Mouse (Mus musculus) forebrain, embryonic 14.5 days (tissue): ENCODE measurements around the gene Rhbdf1. TPM values are rescaled to one million over a fixed set of nuclear protein-coding genes. Genes with fewer than 3 reads are reported as not detected.

Experiments used
- ATAC-seq: fragments of 200-750 bp; cut with Nextera tagmentation; 2 replicates; pipeline ENCODE4 v1.8.0; 2017; ENCODE audit warnings: mild to moderate bottlenecking, moderate library complexity
- DNase-seq: peaks from one replicate; pipeline ENCODE4 v3.0.0-alpha.2; 2015; ENCODE audit warnings: low spot score
- H3K27ac ChIP-seq: fragments of 300-500 bp; sonication (generic); 2 replicates; pipeline ENCODE4 v1.5.1; 2014; ENCODE audit warnings: low read depth, mild to moderate bottlenecking, control low read depth, low read length, moderate library complexity
- H3K27me3 ChIP-seq: fragments of 300-500 bp; sonication (generic); replicated peaks from 2 replicates; pipeline ENCODE4 v1.6.1; 2014; ENCODE audit warnings: low read length, control low read depth, mixed read lengths; ENCODE audit not compliant: control insufficient read depth, insufficient read depth
- H3K36me3 ChIP-seq: fragments of 300-500 bp; sonication (generic); 2 replicates; pipeline ENCODE4 v1.6.1; 2014; ENCODE audit warnings: low read length, control low read depth; ENCODE audit not compliant: control insufficient read depth, insufficient read depth
- H3K4me1 ChIP-seq: fragments of 300-500 bp; sonication (generic); 2 replicates; pipeline ENCODE4 v1.6.1; 2014; ENCODE audit warnings: antibody characterized with exemption, low read length, control low read depth; ENCODE audit not compliant: control insufficient read depth, insufficient read depth
- H3K4me2 ChIP-seq: fragments of 300-500 bp; sonication (generic); 2 replicates; pipeline ENCODE4 v1.6.1; 2014; ENCODE audit warnings: mild to moderate bottlenecking, control low read depth, low read length
- H3K4me3 ChIP-seq: fragments of 300-500 bp; sonication (generic); 2 replicates; pipeline ENCODE4 v1.5.1; 2014; ENCODE audit warnings: low read depth, low read length, control low read depth
- H3K9ac ChIP-seq: fragments of 300-500 bp; sonication (generic); 2 replicates; pipeline ENCODE4 v1.6.1; 2014; ENCODE audit warnings: mild to moderate bottlenecking, low read length, control low read depth, moderate library complexity
- H3K9me3 ChIP-seq: fragments of 300-500 bp; sonication (generic); replicated peaks from 2 replicates; pipeline ENCODE4 v1.6.1; 2016; ENCODE audit warnings: low read length, control low read depth, mixed read lengths; ENCODE audit not compliant: control insufficient read depth
- WGBS: fragments of 180-500 bp; shearing (Covaris S2); extraction: QIAGEN DNeasy Blood & Tissue Kit; methylation state at CpG from one replicate; pipeline ENCODE4 v1.1.7; 2014; 5-methylcytosine and 5-hydroxymethylcytosine counted together
- polyA plus RNA-seq: library from polyadenylated mRNA; unstranded; fragments of >200 nt; fragmentation: Nextera tagmentation; extraction: Ambion mirVana; gene quantifications from 2 replicates; pipeline ENCODE4 v1.2.1, GENCODE M21; 2014

Rhbdf1 gene
- polyA plus RNA-seq, 1 experiment from 2014 or later: 9.9 TPM

DNA sequence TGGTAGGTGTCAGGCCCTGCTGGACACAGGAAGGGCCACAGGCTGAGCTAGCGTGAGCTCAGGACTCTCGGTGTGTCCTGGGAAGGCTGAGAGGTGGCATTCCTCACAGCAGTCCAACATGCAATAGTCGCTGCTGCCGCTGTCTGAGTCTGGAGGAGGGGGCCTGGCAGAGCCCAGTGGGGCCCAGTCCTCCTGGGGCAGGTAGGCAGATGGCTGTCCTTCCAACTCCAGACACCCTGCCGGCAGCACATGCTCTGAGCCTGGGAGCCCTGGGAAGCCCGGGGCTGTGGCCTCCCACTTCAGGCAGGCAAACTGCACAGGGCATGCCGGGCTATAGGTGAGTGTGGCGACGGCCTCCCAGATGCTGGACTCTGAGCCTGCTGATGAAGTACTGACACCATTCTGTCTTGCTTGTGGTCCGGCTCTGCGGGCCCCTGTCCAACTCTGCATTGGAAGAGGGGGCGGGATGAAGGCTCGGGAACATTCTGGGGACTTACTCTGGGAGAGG is 31.4 kb downstream of the Rhbdf1 start:
- Histone ChIP-seq H3K4me3 (no peak overlapping the region), H3K9me3 (no peaks in the 10 kb centered on the region), H3K27ac (no peak overlapping the region), H3K4me1 (no peaks in the 10 kb centered on the region), H3K4me2 (no peak overlapping the region), H3K36me3 (no peaks in the 10 kb centered on the region), H3K27me3 (no peaks in the 10 kb centered on the region), H3K9ac (no peak overlapping the region)
- DNase-seq (no peak), ATAC-seq (no peak)
- 78% methylated on average over 13 of the region's 13 CpGs for WGBS

DNA sequence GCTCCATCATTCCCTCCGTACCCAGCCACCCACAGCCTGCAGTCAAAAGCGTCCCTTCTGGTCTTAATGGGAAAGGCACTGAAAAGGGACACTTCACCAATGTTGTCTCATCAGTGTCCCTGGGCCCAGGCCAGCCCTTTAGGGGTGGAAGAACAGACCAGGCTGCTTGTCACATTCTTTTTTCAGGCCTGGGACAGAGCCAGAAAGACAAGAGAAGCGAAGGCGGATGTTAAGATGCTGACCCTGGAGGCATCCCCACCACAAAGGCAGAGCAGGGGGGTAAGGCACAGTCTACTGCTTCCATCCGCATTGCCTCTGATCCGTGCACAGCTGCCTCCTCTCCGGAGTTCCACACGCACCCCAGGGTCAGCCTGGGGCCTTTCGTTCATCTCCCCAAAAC is 32.0 kb downstream of the Rhbdf1 start:
- whole genome bisulfite sequencing: 76% methylated on average over 9 of the region's 9 CpGs
- no peak overlapping the region for H3K4me2 ChIP-seq
- no peak overlapping the region for H3K4me3 ChIP-seq
- no peak overlapping the region for H3K9ac ChIP-seq
- H3K27me3 ChIP-seq: no peaks in the 10 kb centered on the region
- H3K4me1 ChIP-seq: no peaks in the 10 kb centered on the region
- no peaks in the 10 kb centered on the region for H3K9me3 ChIP-seq
- DNase-seq (no peak), ATAC-seq (no peak)
- H3K27ac ChIP-seq: no peak overlapping the region
- H3K36me3 ChIP-seq: no peaks in the 10 kb centered on the region

DNA sequence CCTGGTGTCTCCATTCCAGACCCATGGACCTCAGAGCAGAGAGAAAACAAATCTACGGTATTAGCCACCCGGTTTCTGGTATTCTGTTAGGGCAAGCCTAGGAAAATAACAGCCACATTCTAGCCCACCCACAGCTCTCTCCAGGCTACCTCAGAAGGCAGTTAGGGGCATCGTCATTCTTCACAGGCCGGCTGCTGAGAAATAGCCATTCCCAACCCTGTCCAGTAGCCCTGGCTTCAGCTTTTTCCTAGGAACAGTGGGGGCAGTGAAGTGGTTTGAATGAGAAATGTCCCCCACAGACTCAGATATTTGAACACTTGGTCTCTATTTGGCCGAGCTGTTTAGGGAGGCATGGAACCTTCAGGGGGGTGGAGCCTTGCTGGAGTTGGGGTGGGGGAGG is 32.7 kb downstream of the Rhbdf1 start:
- Histone ChIP-seq H3K4me1 (no peaks in the 10 kb centered on the region), H3K4me2 (no peak overlapping the region), H3K4me3 (no peak overlapping the region), H3K27ac (no peak overlapping the region), H3K36me3 (no peaks in the 10 kb centered on the region), H3K27me3 (no peaks in the 10 kb centered on the region), H3K9ac (no peak overlapping the region), H3K9me3 (no peaks in the 10 kb centered on the region)
- DNase-seq: no peak
- 69% methylated on average over 5 of the region's 5 CpGs for WGBS
- no peak for ATAC-seq

DNA sequence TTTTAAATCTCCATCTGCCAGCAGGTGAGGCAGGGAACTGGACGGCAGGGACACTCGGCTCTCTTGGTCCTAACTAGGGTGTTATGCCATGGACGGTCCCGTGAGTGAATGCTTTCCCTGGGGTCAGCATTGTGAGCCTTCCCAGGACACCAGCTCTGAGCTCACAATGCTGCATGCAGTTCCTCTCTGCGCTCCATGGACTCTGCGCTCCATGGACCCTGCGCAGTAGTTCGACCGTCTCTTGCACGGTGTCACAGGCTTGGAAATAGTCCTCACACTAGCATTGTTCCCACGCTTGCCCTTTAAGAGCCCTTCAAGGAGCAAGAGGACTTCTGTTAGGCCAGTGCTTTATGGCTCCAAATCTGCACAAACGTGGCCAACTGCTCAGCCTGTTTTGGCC is 33.2 kb downstream of the Rhbdf1 start:
- Histone ChIP-seq H3K4me2 (no peak overlapping the region), H3K27ac (no peak overlapping the region), H3K36me3 (no peaks in the 10 kb centered on the region), H3K4me3 (no peak overlapping the region), H3K9me3 (no peaks in the 10 kb centered on the region), H3K9ac (no peak overlapping the region), H3K27me3 (no peaks in the 10 kb centered on the region), H3K4me1 (no peaks in the 10 kb centered on the region)
- WGBS: 79% methylated on average over 12 of the region's 12 CpGs
- no peak for DNase-seq
- ATAC-seq: no peak

DNA sequence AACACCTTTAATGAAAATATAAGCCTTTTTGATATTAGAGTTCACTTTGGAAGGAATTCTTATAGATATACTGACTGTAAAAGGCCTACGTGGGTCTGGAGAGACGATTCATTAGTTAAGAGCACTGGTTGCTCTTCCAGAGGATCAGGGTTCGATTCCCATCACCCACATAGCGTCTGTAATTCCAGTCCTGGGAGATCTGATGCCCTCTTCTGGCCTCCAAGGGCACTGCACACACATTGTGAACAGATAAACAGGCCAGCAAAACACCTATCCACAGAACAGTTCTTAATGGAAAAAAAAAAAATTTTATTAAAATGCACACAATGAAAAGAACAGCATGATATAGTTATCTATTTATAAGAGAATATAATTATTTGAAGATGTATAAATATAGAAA is 34.8 kb downstream of the Rhbdf1 start:
- Histone ChIP-seq H3K36me3 (no peaks in the 10 kb centered on the region), H3K9me3 (no peaks in the 10 kb centered on the region), H3K27ac (no peak overlapping the region), H3K4me2 (no peak overlapping the region), H3K9ac (no peak overlapping the region), H3K27me3 (no peaks in the 10 kb centered on the region), H3K4me1 (no peaks in the 10 kb centered on the region), H3K4me3 (no peak overlapping the region)
- no peak for ATAC-seq
- 87% methylated on average over 4 of the region's 4 CpGs for WGBS
- DNase-seq: no peak

DNA sequence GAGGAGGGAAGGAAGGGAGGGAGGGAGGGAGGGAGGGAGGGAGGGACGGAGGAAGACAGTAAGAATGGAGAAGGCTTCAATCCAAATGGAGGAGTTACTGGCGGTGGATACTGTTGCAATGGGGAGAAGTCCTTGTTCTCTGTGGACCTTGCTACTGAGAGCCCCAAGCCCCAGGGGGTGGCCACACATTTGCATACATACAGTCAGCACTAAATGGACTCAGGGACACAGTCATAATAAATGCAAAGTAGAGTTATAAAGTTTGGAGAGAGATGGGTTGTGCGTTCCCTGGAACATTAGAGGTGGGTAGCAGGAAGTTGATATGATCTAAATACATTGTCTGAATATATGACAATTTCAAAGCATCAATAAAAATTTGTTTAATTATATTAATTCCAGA is 36.1 kb downstream of the Rhbdf1 start:
- no peak for DNase-seq
- H3K4me2 ChIP-seq: no peak overlapping the region
- H3K4me3 ChIP-seq: no peak overlapping the region
- no peak for ATAC-seq
- H3K27me3 ChIP-seq: no peaks in the 10 kb centered on the region
- 78% methylated on average over 3 of the region's 3 CpGs for WGBS
- H3K9me3 ChIP-seq: no peaks in the 10 kb centered on the region
- no peak overlapping the region for H3K9ac ChIP-seq
- no peaks in the 10 kb centered on the region for H3K36me3 ChIP-seq
- H3K27ac ChIP-seq: no peak overlapping the region
- no peaks in the 10 kb centered on the region for H3K4me1 ChIP-seq

DNA sequence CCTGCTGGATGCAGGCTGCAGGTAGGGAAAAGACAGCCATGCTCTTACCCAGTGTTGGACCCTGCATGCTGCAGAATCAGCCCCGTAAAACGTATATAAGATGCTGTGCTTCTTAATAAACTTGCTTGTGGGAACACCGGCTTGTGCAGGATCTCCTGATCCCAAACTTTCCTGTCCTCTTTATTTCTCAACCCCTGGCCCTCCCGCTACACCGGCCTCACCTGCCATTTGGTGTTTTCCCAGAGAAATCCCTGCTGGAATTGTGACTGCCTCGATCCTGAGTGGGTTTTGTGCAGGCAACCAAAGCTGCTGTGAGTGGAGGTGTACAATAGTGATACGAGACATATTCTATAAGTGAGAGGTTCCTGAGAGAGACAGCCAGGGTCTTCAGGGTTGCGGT is 37.6 kb downstream of the Rhbdf1 start:
- Histone ChIP-seq H3K27me3 (no peaks in the 10 kb centered on the region), H3K9ac (no peak overlapping the region), H3K4me1 (no peaks in the 10 kb centered on the region), H3K27ac (no peak overlapping the region), H3K4me2 (no peak overlapping the region), H3K4me3 (no peak overlapping the region), H3K36me3 (no peaks in the 10 kb centered on the region), H3K9me3 (no peaks in the 10 kb centered on the region)
- no peak for DNase-seq
- WGBS: 87% methylated on average over 8 of the region's 8 CpGs
- no peak for ATAC-seq

DNA sequence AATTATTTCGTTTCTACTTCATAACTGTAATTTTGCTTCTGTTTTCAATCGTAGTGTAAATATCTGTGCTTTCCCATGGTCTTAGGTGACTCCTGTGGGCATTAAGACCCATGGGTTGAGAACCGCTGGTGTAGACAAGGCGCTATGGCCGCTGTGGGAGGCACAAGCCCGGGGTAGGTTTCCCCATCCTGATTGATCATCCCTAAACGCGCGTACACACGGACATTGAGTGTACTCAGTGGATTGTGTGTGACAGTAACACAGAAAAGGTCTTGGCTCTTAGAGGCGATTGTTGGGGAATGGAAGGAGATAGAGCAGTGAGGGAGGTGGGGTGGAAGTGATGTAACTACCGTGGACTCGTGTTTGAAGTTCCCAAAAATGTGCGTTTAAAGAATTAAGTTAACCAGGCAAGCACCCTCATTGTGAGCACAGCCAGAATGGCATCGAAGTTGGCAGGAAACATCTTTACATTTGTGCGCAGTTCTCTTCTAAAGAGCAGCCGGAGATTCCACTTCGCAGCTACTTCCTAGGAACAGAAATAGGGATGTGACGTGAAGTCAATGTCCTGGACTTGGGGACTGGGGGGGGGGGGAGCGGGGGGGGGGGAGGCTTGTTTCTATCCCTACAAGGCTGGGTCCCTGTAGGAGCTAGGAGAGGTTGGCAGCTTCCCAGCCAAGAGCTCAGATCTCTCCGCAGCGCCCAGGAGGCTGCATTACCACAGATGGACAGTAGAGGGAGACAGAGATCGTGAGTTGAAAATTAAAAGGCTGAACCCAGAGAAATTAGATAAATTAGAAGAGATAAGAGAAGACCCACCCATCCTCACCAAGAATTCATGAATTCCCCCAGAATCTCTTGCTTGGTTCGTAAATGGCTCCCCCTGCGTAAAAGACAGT is 39.9 kb downstream of the Rhbdf1 start:
- Histone ChIP-seq H3K4me3 (no peak overlapping the region), H3K9me3 (no peaks in the 10 kb centered on the region)
- WGBS: 47% methylated on average over 24 of the region's 25 CpGs

DNA sequence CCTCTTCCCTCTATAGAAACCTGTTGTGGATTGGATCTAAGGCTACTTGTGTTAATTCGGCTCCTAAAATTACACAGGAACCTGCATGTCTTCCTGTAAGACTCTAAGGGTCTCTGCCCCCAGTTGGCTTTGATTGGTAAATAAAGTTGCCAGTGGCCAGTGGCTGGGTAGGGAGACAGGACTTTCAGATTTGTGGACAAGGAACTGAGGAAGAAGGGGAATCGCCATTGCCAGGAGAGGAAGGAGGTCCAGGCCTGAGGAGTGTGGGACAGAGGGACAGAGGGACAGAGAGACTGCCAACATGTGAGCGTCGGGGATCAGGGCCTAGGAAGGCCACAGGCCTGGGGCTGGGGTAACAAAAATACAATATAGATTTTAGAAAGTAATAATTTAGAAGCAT is 40.9 kb downstream of the Rhbdf1 start:
- Histone ChIP-seq H3K9ac (no peak overlapping the region), H3K27me3 (no peaks in the 10 kb centered on the region), H3K27ac (no peak overlapping the region), H3K4me3 (no peak overlapping the region), H3K4me1 (no peaks in the 10 kb centered on the region), H3K36me3 (no peaks in the 10 kb centered on the region), H3K9me3 (no peaks in the 10 kb centered on the region), H3K4me2 (no peak overlapping the region)
- no peak for DNase-seq
- 83% methylated on average over 4 of the region's 4 CpGs for WGBS
- no peak for ATAC-seq

More for the DNA sequence above, 39.9 kb downstream of the Rhbdf1 start:
- Histone ChIP-seq H3K4me2 (no peak overlapping the region), H3K4me1 (no peaks in the 10 kb centered on the region), H3K9ac (peak overlapping the region; percentile 2; the same call in 1 of the 2 replicates), H3K36me3 (no peaks in the 10 kb centered on the region), H3K27me3 (no peaks in the 10 kb centered on the region), H3K27ac (no peak overlapping the region)
- DNase-seq (peak; percentile 94), ATAC-seq (peak; percentile 84)
